Mouse (Mus musculus): ENCODE results near the gene Dspp.

- no peak for TF ChIP-seq CTCF (IDR thresholded peaks at IDR 0.05)
- TF ChIP-seq POLR2A (IDR thresholded peaks at IDR 0.05; ENCODE audit: insufficient read depth, low read depth, low read length) = no peak
- TF ChIP-seq EP300 (IDR thresholded peaks at IDR 0.05; ENCODE audit: insufficient read depth, low read depth, low read length) = no peak
Observed at GRCm38 (mm10) chr5:104187281-104187680, 16.8 kb downstream of the Dspp start.
